Mouse (Mus musculus): ENCODE results near the gene Micu2. TPM values are rescaled to one million over a fixed set of nuclear protein-coding genes. Genes with fewer than 3 reads are reported as not detected.

Gene Micu2
- polyA plus RNA-seq, 2 experiments, result 42.7 to 67.1 TPM

DNA sequence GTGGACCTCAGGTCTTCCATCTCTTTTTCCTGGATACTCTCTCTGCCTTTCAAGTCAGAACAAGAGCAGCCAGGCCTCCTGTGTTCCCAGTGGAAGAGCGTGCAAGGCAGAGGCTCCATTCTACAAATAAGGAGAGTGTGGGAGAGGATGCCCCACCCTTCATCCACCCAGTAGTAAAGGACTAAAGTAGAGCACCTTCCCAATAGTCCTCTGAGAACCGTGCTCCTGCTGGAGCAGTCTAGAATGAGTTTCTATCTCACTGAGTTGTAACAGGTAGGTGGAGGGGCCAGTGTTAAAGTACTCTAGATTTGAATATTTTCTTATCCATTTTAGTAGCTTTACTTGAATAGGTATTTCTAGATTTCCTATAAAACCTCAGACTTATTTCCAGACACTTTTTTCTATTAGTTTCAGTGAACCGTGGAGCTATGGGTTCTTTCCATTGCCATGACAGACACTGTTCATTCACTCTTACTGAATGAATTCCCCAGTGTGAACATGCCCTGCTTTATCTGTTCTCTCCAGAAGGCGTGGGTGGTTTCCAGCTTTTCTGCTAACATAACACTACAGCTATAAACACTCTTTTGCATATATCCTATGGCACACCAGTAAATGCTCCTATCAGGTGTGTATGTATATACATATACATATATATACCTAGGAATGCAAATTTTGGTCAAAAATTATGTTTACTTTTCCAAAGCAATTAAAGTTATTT, 31.8 kb downstream of the Micu2 start:
- no peak for ATAC-seq (ENCODE audit: low FRiP score, low read depth)

DNA sequence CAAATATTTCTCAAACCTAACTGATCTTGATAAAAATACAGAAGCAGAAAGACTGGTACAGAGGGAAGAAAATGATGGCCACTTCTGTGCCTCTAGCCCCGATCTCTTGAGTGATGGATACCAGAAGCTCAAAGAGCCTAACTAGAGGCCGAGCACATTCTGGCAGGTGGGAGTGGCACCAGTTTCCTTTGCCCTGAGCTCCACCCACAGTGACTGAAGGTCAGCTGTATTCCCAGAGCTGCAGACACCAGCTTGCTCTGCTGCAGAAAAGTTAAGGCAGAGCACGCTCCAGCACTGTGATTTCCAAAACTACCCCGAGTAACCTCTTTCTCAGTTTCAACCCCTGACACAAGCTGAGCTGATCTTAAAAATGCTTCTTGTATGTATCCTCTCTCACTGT, 37.2 kb downstream of the Micu2 start:
- Histone ChIP-seq H3K36me3 (ENCODE audit: control insufficient read depth, insufficient read depth, low read length) (0 out of 2 replicates have a peak, but pooled peaks cover 3% of the 10 kb centered on the region), H3K9ac (ENCODE audit: low read depth, low read length, severe bottlenecking) (no peak overlapping the region), H3K4me2 (replicated peaks; ENCODE audit: low read depth, low read length, severe bottlenecking) (no peak overlapping the region), H3K27ac (replicated peaks; ENCODE audit: low read depth, low read length) (no peak overlapping the region), H3K4me3 (replicated peaks; ENCODE audit: low read length) (no peak overlapping the region), H3K27me3 (ENCODE audit: control insufficient read depth, insufficient read depth, low read length) (no peaks in the 10 kb centered on the region), H3K9me3 (ENCODE audit: control insufficient read depth, low read length) (no peaks in the 10 kb centered on the region), H3K4me1 (ENCODE audit: control insufficient read depth, insufficient read depth, low read length) (no peaks in the 10 kb centered on the region)
- WGBS, result 43% methylated on average over 4 of the region's 4 CpGs
- no peak for TF ChIP-seq POLR2A (IDR thresholded peaks at IDR 0.05; ENCODE audit: borderline replicate concordance, extremely low read depth, insufficient read depth, insufficient read length)
- no peak for ATAC-seq (ENCODE audit: low FRiP score, low read depth)
- DNase-seq (ENCODE audit: low spot score), result no peak

More for the DNA sequence above, 31.8 kb downstream of the Micu2 start:
- Histone ChIP-seq H3K27ac (replicated peaks; ENCODE audit: low read depth, low read length) (no peak overlapping the region), H3K4me1 (ENCODE audit: control insufficient read depth, insufficient read depth, low read length) (no peaks in the 10 kb centered on the region), H3K27me3 (ENCODE audit: control insufficient read depth, insufficient read depth, low read length) (no peaks in the 10 kb centered on the region), H3K4me2 (replicated peaks; ENCODE audit: low read depth, low read length, severe bottlenecking) (no peak overlapping the region), H3K9me3 (ENCODE audit: control insufficient read depth, low read length) (no peaks in the 10 kb centered on the region), H3K36me3 (ENCODE audit: control insufficient read depth, insufficient read depth, low read length) (peaks cover 16% of the 10 kb centered on the region; the same call in 1 of the 2 replicates), H3K9ac (ENCODE audit: low read depth, low read length, severe bottlenecking) (no peak overlapping the region), H3K4me3 (replicated peaks; ENCODE audit: low read length) (no peak overlapping the region)
- 77% methylated on average over 4 of the region's 4 CpGs for WGBS
- no peak for TF ChIP-seq POLR2A (IDR thresholded peaks at IDR 0.05; ENCODE audit: borderline replicate concordance, extremely low read depth, insufficient read depth, insufficient read length)
- no peak for DNase-seq (ENCODE audit: low spot score)

GRCm38 (mm10) chr14:57951089-57951488, 48.0 kb downstream of the Micu2 start:
- DNase-seq (ENCODE audit: low spot score), result no peak
- no peak overlapping the region for H3K4me2 ChIP-seq (replicated peaks; ENCODE audit: low read depth, low read length, severe bottlenecking)
- WGBS, result 16% methylated on average over 2 of the region's 2 CpGs
- H3K4me3 ChIP-seq (replicated peaks; ENCODE audit: low read length), result no peak overlapping the region
- H3K36me3 ChIP-seq (ENCODE audit: control insufficient read depth, insufficient read depth, low read length), result peaks cover 15% of the 10 kb centered on the region; the same call in 1 of the 2 replicates
- H3K9me3 ChIP-seq (ENCODE audit: control insufficient read depth, low read length), result no peaks in the 10 kb centered on the region
- ATAC-seq (ENCODE audit: low FRiP score, low read depth), result no peak
- no peak overlapping the region for H3K27ac ChIP-seq (replicated peaks; ENCODE audit: low read depth, low read length)
- TF ChIP-seq POLR2A (IDR thresholded peaks at IDR 0.05; ENCODE audit: borderline replicate concordance, extremely low read depth, insufficient read depth, insufficient read length), result no peak
- H3K27me3 ChIP-seq (ENCODE audit: control insufficient read depth, insufficient read depth, low read length), result no peaks in the 10 kb centered on the region
- H3K9ac ChIP-seq (ENCODE audit: low read depth, low read length, severe bottlenecking), result no peak overlapping the region
- H3K4me1 ChIP-seq (ENCODE audit: control insufficient read depth, insufficient read depth, low read length), result no peaks in the 10 kb centered on the region

DNA sequence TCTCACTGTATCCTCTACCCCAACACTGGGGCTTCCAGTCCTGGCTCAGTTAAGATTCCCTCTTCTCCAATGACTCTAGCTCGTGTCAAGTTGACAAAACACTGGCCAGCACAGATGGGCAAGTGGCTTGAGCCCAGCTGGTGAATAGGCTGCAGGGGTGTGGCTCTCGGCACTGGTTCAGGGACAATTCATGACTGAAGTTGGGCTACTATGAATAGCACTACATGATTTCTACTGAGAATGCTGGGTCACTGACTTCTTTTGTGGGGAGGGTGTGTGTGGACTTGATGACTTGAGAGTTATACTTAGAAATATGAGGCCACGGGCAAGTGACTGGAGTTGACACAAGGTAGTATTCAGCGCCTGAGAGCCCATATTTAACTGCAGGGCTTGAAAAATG, 53.2 kb downstream of the Micu2 start:
- H3K27ac ChIP-seq (replicated peaks; ENCODE audit: low read depth, low read length), result no peak overlapping the region
- H3K9me3 ChIP-seq (ENCODE audit: control insufficient read depth, low read length), result no peaks in the 10 kb centered on the region
- H3K4me1 ChIP-seq (ENCODE audit: control insufficient read depth, insufficient read depth, low read length), result no peaks in the 10 kb centered on the region
- no peak overlapping the region for H3K4me2 ChIP-seq (replicated peaks; ENCODE audit: low read depth, low read length, severe bottlenecking)
- ATAC-seq (ENCODE audit: low FRiP score, low read depth), result no peak
- DNase-seq (ENCODE audit: low spot score), result no peak
- no peak overlapping the region for H3K9ac ChIP-seq (ENCODE audit: low read depth, low read length, severe bottlenecking)
- H3K4me3 ChIP-seq (replicated peaks; ENCODE audit: low read length), result no peak overlapping the region
- TF ChIP-seq POLR2A (IDR thresholded peaks at IDR 0.05; ENCODE audit: borderline replicate concordance, extremely low read depth, insufficient read depth, insufficient read length), result no peak
- WGBS, result 69% methylated on average over 4 of the region's 4 CpGs
- H3K27me3 ChIP-seq (ENCODE audit: control insufficient read depth, insufficient read depth, low read length), result no peaks in the 10 kb centered on the region
- peaks cover 27% of the 10 kb centered on the region for H3K36me3 ChIP-seq (ENCODE audit: control insufficient read depth, insufficient read depth, low read length)

DNA sequence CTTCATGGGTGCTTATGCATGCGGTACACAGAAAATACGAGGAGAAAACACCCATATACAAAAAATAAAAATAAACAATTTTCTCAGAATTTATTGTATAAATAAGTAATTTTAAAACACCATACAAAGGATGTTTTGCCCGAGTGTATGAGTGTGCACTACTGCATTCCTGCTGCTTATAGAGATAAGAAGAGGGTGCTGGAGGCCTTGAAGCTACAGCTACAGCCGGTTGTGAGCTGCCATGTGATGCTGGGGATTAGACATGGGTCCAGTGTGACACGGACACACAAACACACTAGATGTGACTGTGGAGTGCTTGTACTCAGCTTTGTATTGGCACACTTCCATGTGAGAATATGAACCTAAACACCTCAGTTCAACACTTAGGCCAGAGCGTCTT, 61.8 kb downstream of the Micu2 start:
- 88% methylated on average over 6 of the region's 6 CpGs for WGBS
- no peak for DNase-seq (ENCODE audit: low spot score)
- H3K9me3 ChIP-seq (ENCODE audit: control insufficient read depth, low read length), result no peaks in the 10 kb centered on the region

More for the DNA sequence above, 61.8 kb downstream of the Micu2 start:
- Histone ChIP-seq H3K27ac (replicated peaks; ENCODE audit: low read depth, low read length) (no peak overlapping the region), H3K4me2 (replicated peaks; ENCODE audit: low read depth, low read length, severe bottlenecking) (no peak overlapping the region), H3K27me3 (ENCODE audit: control insufficient read depth, insufficient read depth, low read length) (no peaks in the 10 kb centered on the region), H3K4me1 (ENCODE audit: control insufficient read depth, insufficient read depth, low read length) (no peaks in the 10 kb centered on the region), H3K36me3 (ENCODE audit: control insufficient read depth, insufficient read depth, low read length) (peaks cover 21% of the 10 kb centered on the region), H3K9ac (ENCODE audit: low read depth, low read length, severe bottlenecking) (no peak overlapping the region), H3K4me3 (replicated peaks; ENCODE audit: low read length) (no peak overlapping the region)
- no peak for TF ChIP-seq POLR2A (IDR thresholded peaks at IDR 0.05; ENCODE audit: borderline replicate concordance, extremely low read depth, insufficient read depth, insufficient read length)
- ATAC-seq (ENCODE audit: low FRiP score, low read depth), result no peak
